Mouse (Mus musculus): ENCODE data around the gene Sbk3.

DNA sequence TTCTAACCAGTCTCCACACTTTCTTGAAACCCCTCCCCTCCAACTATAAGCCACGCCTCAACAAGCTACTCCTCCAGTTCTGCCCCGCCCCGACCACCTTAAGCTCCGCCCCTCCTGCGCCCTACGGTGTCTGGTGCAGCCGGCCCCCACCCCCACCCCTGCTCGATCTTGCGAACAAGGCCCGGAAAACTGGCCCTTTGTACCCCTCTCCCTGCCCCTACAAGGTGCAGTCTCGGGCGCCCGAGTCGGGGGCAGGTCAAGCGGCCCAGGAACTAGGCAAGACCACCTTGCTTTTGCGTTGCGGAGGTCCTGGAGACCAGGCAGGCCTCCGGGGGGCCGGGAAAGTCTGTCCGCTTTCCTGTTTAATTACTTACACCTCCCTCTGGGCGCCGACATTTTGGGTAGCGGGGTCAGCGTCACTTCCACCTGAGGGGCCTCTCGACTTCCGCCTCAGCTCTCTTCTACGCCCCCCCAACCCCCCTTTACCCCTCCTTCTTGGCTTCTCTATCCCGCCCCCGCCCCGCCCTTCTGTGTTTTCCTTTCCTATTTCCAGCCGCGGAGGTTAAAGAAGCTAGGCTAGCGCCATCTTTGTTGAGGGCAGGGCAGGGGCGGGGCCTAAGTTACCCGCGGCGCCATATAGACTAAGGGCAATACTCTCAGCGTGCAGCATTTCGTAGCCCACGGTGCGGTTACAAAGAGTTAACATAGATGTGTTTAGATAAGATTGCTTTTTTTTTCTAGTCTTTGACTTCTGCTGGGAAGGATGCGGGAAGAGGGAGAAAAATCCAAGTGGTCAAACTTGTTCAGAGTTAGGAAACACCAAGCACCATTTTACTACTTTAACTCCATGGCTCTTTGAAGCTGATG lies 43.5 kb upstream of the Sbk3 start, which contains the start of the genes Zfp524 and Fiz1:
- TF ChIP-seq POLR2A (IDR thresholded peaks at IDR 0.05; ENCODE audit: low read depth, low read length), result peak; percentile 51; the same call in 1 of the 2 replicates
- no peak for TF ChIP-seq CTCF (IDR thresholded peaks at IDR 0.05; ENCODE audit: extremely low read depth, insufficient read length, insufficient replicate concordance, low read depth, low read length)

All from small intestine, adult 2 months (tissue).